Mouse (Mus musculus) v-Abl transformed pro-B cells (cell line): ENCODE measurements around the gene Zfp42.
"Not testable (repeated sequence)": the region's sequence is repeated elsewhere in the genome, so short reads cannot be mapped to it uniquely, and the experiment has no call there.

Experiments used
- in situ Hi-C, 2 experiments: fragments of 400-800 bp; cut with MboI; formaldehyde crosslinking; loops; one replicate each; pipeline ENCODE4 v1.15.1; 2025; ENCODE audit not compliant: unreplicated experiment in 2 of 2

Gene Zfp42

DNA sequence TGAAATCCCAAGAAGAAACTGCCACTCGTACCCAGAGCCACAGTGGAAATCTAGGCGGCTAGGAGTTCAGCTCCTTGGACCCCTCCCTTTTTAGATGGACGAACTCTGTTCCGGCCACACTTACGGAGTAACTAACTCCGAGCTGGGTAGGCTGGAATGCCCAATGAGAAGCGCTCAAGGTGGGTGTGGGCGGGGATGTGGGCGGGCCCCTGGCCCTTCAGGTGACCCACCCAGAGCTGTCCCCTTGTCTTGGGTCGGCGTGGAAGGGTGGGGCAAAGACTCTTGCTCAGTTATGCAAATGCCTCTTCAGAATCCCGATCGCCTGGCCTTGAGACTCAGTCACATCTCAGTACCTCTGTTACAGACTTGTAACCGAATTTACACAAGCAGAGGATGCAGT is at the start of gene Zfp42:
Gene Zfp42, minus strand, starts transcription at position 85 of the 400 bp plus-strand sequence.
- in situ Hi-C loops = no loop called here

DNA sequence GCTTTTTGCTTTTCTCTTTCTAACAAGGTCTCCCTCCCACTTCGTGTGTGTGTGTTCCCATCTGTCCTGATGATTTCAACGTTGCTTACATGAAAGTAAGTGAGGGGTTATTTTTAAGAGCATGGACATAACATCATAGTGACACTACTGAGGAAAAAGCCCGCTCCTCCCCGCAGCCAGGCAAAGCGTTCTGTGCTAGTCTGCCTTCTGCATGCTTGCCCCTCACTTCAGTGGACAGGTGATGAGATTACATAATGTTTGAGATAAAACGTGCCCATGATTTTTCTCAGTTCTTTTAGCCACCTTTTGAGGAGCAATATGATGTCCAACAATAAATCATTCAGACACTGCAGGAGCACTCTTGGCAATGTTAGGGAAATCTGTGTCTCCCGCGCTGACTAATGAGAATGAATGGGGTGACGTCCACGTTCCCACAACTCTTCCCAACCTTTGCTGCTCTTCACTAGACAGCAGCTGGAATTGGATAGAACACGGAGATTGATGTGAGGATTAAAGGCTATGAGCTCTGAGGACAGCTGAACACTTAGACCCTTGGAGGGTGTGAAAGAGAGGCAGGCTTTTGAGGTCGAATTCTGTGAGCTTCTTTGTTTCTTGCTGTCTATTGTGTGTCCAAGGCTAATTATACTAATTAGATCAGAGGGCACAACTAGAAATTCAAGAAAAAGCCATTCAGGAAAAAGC is 49.4 kb upstream of the Zfp42 start:
- in situ Hi-C loops = no loop called here

DNA sequence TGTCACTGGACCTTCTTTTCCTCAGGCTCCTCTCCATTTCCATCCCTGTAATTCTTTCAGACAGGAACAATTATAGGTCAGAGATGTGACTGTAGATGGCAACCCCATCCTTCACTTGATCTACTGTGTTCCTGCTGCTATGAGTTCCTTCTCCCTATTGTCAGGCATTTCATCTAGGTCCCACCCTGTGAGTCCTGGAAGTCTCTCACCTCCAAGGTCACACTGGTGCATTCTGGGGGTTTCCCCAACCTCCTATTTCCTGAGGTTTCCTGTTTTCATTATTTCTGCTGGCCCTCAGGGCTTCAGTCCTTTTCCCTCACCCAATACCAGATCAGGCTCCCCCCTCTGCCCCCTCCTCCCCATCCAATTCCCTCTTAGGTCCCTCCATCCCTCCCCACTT is 45.5 kb upstream of the Zfp42 start:
- in situ Hi-C loops = not testable (repeated sequence)

DNA sequence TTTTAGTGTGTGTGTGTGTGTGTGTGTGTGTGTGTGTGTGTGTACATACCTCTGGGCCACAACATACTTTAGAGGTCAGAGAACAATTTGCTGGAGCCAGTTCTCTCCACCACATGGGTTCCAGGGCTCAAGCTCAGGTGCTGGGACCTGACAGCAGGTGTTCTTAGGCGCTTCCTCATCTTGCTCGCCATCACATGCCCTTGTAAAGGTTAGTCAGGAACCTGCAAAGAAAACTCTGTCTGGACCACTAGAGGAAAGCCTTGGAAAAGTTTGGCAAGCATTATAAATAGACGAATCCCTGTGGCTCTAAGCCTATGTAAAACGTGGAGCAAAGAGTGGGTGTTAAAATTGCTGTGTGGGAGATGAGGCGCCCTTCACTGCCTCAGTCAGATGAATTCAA is 31.8 kb upstream of the Zfp42 start:
- in situ Hi-C loops = no loop called here

DNA sequence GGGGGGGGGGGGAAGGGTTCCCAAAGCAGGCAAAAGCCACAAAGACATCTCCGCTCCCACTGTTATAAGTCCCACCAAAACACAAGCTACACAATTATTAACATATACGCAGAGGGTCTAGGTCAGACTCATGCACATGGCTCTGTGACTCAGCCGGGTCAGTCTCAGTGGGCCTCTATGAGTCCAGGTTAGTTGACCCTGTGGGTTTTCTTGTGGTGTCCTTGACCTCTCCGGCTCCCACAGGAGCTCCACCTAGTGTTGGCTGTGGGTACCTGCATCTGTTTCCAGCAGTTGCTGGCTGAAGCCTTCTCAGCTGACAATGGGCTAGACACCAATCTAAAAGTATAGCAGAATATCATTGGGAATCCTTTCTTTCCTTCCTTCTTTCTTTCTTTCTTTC is 26.7 kb upstream of the Zfp42 start:
- in situ Hi-C loops = no loop called here

DNA sequence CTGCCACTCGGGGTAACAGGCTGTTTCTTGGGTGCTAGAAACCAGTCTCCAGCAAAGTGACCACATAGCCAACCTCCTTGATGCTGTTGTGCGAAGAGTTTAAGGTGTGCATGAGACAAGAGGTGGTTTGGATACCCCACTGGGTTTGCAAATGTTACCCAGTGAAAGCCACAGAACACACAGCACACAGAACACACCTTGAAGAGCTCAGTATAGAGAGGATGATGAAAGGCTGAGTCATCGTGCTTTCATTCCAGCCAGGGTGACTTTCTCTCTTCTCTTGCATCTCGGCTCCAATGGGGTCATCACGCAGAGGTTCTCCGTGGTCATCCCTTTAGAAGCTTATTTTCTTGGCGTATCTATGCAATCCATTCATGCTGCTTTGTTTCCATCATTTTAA is 24.9 kb upstream of the Zfp42 start:
- in situ Hi-C loops = no loop called here

DNA sequence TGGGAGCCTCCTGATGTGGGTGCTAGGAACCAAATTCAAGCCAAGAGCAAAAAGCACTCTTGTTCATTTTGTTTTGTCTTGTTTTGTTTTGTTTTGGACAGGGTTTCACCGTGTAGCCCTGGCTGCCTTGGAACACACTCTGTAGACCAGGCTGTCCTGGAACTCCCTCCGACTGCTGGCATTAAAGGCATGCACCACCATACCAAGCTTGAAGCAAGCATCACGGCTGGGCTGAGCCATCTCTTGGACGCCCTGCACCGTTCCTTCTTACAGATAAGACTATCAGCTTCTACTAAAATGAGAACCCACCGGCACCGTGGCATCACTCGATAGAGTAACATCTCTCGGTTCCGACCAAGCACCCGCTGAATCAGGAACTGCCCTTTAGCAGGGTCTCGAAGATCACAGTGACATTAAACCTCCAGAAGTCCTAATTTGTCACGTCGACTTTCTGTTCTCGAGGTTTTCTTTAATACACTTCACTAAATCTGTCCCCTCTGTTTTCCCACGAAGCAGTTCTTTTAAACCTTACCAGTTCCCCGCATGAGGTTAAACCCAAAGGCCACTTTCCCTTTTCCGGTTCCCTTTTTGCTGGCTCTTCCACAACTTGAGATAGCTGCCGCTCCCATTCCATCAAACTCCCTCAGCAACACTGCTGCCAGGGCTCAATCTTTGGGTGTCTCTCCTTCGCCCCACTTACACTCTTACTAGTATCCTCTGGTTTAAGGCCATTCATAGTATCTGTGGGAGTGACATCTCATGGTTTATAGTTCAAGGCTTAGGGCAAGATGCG is 23.3 kb upstream of the Zfp42 start:
- in situ Hi-C loops = no loop called here

DNA sequence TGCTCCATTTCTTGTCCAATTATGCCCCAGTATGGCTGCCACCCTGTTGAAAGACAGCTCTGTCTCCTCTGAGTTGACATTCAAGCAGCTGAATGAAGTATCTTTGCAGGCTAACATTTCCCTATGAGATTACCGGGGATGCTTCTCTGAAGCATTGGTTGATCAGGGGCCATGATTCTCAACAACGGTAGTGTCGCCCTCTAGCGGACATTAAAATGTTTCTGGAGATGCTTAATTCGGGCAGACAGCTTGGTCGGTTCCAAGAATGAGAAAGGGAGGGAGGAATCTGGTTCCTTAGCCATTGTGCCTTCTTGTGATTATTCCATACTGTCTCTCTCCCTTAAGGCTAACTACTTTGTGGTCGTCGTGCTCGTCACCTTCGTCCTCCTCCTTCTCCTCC is 21.9 kb upstream of the Zfp42 start:
- in situ Hi-C loops = no loop called here

DNA sequence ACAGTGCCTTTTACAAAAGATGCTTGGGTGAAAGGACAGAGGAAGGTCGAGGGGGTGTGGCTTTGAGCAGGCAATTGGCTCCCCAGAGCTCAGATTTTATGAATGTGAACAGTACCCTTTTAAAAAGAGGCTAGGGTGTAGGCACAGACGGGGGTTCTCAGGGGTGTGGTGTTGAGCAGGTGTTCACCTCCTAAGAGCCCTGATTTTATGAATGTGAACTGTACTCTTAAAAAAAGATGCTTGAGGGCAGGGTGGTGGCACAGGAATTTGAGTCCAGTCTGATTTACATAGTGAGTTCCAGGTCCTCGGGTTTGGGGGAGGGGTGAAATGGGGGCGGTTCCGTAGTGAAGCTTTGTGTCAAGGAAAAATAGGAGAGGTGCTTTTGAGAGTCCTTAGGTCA is 14.0 kb upstream of the Zfp42 start:
- in situ Hi-C loops = no loop called here

DNA sequence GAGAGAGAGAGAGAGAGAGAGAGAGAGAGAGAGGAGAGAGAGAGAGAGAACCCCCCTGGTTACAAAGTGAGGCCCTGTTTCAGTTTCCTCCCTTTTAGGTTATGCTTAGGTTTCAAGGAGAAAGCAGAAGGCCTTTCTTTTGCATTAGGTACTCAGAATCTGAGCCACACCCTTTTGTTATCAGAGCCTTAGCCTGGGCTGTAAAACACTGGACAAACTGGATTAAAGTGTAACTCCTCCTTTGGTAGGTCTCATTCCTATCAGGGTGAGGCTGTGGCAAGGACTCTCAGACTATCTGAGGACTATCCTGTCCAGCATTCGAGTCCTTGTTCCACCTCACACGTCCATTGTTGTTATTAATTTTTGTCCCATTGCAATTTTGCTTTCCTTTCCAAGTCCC is 1.4 kb upstream of the Zfp42 start:
- in situ Hi-C loops = no loop called here

DNA sequence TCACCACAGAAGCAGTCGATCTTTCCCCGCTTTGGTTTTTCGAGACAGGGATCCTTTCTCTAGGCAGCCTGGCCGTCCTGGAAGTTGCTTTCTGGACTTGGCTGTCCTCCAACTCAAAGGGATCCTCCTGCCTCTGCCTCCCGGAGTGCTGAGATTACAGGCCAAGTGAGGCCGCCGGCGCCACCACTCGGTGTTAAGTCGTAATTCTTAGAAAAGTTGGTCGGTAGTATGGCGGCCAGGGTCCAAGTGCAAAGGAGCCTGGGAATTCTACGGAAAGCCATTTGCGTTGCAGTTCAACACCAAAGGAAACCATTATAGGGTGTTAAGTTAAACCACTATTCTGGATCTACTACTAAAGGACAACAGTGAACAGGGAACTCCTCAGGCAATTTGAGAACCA is 1.1 kb downstream of the Zfp42 start:
- in situ Hi-C loops = no loop called here

DNA sequence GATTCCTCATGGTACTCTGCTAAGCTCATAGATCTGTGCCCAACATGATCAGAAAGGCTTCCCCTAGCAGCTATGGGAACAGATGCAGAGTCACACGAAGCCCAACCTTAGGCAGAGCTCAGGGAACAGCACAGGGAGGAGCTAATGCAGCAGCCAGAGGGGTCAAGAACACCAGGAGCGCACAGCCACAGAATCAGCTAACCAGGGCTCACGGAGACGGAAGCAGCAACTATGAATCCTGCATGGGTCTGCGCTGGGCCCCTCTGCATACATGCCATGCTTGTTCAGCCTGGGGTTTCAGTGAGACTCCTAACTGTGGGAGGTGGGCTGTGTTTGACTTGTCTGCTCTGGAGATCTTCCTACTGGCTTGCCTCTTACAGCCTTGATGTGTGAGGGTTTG is 7.0 kb downstream of the Zfp42 start:
- in situ Hi-C loops = no loop called here

DNA sequence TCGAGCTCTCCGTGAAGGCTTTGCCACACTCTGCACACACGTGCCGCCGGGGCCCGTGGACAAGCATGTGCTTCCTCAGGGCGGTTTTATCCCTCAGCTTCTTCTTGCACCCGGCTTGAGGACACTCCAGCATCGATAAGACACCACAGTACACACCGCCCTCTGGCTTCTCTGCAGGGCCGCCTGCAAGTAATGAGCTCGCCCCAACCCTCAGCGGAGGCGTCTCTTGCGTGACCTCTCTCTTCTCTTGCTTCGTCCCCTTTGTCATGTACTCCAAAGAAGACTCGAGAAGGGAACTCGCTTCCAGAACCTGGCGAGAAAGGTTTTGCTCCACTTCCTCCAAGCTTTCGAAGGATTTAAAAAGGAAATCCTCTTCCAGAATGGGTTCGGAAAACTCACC is 11.0 kb downstream of the Zfp42 start:
- in situ Hi-C loops = no loop called here

DNA sequence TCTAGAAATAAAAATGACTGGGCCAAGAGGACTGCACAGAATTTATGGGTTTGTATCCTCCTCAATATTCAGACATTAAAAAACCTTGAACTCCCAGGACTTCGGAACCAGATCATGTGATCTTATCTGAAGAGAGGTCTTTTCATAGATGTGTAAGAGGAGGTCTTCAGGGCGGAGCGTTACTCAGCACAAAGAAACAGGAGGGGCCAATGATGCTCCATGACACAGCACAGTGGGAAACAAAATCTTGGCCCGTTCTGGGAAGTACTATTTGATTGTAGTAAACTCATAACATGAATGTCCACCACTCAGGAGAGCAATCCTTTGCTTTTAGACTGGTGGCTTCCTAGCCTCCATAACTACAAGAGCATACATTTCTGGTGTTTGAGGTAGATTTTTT is 12.6 kb downstream of the Zfp42 start:
- in situ Hi-C loops = no loop called here

DNA sequence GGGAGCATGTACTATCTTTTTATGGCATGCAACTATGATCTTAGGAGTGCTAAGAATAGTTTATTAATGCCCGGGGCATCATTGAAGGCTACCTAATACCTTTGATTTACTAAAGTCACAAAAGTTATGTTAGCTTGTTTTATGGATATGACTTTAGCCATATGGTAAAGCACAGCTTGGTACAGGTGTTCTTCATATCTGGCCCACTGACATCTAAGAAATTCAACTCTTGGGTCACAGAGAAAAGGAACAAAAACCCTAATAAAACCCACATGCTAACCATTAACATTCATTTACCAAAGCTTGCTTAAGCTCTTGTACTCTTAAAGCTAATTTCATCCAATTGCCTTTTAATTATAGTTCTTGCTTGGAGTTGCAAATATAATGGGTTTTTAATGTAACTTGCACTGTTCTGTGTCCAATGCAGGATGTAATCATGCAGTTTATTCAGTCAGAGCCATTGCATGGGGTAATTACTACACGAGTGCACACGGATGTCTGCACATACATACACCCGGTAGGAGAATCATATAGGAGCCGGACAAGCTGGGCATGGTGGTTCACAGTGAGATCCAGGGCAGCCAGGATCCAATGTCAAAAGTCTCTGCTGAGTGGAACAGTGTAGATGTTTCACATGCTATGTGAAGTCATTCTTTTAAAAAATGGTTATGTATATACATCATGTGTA is 16.2 kb downstream of the Zfp42 start:
- in situ Hi-C loops = no loop called here

DNA sequence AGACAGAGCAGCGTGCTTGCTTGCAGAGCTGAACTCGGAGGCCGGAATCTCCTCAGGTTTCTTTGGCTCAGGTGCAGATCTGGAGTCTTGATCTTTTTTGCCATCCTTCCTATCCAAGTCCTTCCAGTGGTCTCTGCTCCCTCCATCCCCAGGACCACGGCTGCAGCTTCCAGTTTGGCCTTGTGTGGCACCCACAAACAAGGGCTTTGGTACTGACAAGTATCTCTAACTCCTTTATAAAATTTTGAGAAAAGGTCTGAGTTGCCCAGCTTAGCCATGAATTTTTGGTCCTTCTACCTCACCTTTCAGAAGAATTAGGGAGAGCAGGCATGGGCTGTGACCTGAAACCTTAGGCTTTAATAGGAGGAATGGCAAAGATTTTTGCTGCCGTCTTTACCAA is 17.0 kb downstream of the Zfp42 start:
- in situ Hi-C loops = no loop called here

DNA sequence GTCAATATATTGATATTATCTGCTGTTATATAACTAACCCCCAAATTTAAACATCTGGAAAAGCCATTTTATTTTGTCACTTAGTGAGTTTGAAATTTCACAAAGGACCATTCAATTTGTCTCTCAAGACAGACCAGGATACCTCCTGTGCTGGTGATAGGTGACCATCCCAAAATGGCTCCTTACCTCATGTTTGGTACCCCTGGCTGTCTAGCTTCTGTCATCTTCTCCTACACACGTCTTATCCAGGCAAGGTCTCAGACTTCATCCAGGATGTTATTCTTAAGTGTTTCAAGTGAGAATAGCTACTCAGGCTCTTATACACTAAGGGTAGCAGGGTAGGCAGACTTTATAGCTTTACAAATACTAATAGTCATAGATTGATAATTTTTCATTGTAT is 17.9 kb downstream of the Zfp42 start:
- in situ Hi-C loops = no loop called here

DNA sequence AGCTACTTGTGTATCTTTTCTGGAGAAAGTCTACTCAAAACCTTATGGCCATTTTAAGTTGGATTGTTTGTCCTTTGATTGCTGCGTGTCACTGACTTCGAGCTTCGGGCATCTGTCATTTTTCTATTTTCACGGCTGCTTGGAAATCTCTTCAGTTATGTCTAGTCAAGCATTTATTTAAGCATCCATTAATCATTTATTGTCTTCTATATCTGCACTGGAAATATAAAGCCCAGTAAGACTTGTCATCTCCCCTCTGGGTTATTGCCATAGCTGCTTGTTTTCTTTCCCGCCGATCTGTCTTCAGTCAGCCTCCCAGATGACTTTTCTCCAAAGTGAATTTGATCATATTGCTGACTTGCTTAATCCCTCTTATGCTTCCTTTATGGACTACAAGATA is 19.3 kb downstream of the Zfp42 start:
- in situ Hi-C loops = no loop called here

DNA sequence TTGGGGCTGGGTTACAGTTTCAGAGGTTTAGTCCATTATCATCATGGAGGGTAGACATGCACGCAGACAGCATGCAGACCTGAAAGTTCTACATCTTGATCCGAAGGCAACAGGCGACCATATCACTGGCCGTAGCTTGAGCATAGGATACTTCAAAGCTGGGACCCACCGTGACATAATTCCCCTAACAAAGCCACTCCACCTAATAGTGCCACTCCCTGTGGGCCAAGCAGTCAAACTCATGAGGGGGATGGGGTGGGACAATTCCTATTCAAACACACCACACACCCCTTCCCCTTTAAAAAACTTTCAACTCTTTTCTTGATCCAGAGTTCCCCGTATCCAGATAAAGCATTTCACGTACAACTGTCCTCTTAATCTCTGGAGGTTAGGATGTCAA is 23.5 kb downstream of the Zfp42 start:
- in situ Hi-C loops = no loop called here

DNA sequence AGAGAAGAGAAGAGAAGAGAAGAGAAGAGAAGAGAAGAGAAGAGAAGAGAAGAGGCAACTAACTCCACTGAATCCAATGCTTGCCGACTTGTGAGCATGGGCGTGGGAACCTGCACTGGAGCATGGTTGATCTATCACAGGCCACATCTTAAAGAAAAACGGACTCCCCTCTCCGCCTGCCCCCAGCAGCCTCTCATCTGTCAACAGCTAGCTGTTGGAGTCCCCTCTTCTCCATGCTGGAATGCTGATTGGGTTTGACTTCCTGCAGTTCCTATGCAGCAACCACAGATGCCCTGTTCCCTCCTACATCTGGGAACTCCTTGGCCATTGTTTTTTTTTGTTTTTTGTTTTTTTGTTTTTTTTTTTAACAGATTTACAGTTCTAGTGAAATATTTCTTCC is 28.4 kb downstream of the Zfp42 start:
- in situ Hi-C loops = no loop called here

DNA sequence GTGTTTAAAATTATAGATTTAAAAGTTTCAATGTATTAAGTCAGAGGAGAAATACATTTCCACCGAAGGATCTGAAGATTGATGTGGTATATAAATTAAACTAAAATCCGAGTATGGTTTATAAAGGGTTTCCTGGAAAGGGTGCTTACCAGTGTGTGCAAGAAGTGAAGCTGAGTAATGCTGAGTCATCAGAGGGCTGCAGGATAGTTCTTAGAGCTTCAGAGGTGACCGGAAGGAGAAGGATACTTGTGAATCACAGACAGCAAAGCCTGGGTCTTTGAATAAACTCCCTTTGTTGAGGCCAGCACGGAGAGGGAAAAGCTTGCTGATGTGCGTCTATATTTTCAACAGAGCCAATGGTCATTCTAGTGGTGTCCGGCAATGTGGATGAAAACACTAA is 45.8 kb downstream of the Zfp42 start:
- in situ Hi-C loops = no loop called here

DNA sequence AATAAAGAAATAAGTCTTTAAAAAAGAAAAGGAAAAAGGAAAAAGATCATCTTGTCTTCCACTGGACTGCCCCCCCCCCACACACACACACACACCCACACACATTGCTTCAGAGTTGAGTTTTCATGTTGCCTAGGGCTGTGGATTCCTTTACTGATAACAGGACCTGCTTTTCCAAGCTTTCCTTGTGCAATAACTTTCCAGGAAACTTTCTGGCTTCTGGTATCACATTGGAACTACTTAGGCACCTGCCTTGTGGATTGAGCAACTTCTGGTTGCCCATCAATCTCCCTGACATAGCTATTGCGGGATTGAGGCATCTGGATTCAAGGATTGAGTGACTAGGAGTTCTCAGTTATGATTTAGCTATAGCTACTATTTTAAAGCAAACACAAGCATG is 48.9 kb downstream of the Zfp42 start:
- in situ Hi-C loops = no loop called here
